Mouse (Mus musculus): ENCODE data around the gene Fxyd5. TPM values are rescaled to one million over a fixed set of nuclear protein-coding genes. Genes with fewer than 3 reads are reported as not detected.
A peak's percentile ranks its signal among the peaks of the same experiment; 100 is the strongest.

The Fxyd5 gene
- polyA plus RNA-seq, 1 experiment from 2014 or later: 19.8 TPM

GRCm38 (mm10) chr7:31052636-31053434 lies 10.6 kb upstream of the Fxyd5 start:
- Histone ChIP-seq H3K4me2 (peak overlapping the region; percentile 23), H3K9me3 (replicated peaks) (no peaks in the 10 kb centered on the region), H3K36me3 (replicated peaks) (no peaks in the 10 kb centered on the region), H3K27me3 (peaks cover 50% of the 10 kb centered on the region), H3K4me1 (replicated peaks) (peaks cover 33% of the 10 kb centered on the region), H3K27ac (replicated peaks) (no peak overlapping the region), H3K9ac (no peak overlapping the region), H3K4me3 (replicated peaks) (no peak overlapping the region)
- 2% methylated on average over 34 of the region's 34 CpGs for WGBS (ENCODE audit: insufficient replicate concordance)
- ATAC-seq (ENCODE audit: insufficient read depth): no peak

GRCm38 (mm10) chr7:31052251-31052635 lies 10.0 kb upstream of the Fxyd5 start:
- peak overlapping the region; percentile 23 for H3K4me2 ChIP-seq

GRCm38 (mm10) chr7:31051321-31052021 lies 9.2 kb upstream of the Fxyd5 start, which contains the start of gene Fxyd7:
Gene Fxyd7, minus strand, starts transcription at chr7:31051467.
- Histone ChIP-seq H3K9me3 (replicated peaks) (no peaks in the 10 kb centered on the region), H3K27ac (replicated peaks) (no peak within 1 kb of the TSS), H3K9ac (no peak within 1 kb of the TSS), H3K27me3 (peaks cover 50% of the 10 kb centered on the region), H3K36me3 (replicated peaks) (no peaks in the 10 kb centered on the region), H3K4me3 (replicated peaks) (no peak within 1 kb of the TSS), H3K4me2 (peak within 1 kb of the TSS; percentile 23; the same call in 1 of the 2 replicates), H3K4me1 (replicated peaks) (peaks cover 29% of the 10 kb centered on the region)
- WGBS (ENCODE audit: insufficient replicate concordance): 3% methylated on average over 27 of the region's 28 CpGs
- ATAC-seq (ENCODE audit: insufficient read depth): no peak

More at GRCm38 (mm10) chr7:31052251-31052635, 10.0 kb upstream of the Fxyd5 start:
- H3K9ac ChIP-seq: no peak overlapping the region
- H3K4me1 ChIP-seq (replicated peaks): peaks cover 31% of the 10 kb centered on the region
- no peak overlapping the region for H3K27ac ChIP-seq (replicated peaks)
- no peak for ATAC-seq (ENCODE audit: insufficient read depth)
- no peaks in the 10 kb centered on the region for H3K36me3 ChIP-seq (replicated peaks)
- no peak overlapping the region for H3K4me3 ChIP-seq (replicated peaks)
- peaks cover 50% of the 10 kb centered on the region for H3K27me3 ChIP-seq
- WGBS (ENCODE audit: insufficient replicate concordance): 6% methylated on average over 22 of the region's 22 CpGs
- H3K9me3 ChIP-seq (replicated peaks): no peaks in the 10 kb centered on the region

GRCm38 (mm10) chr7:31050921-31051320 lies 8.6 kb upstream of the Fxyd5 start:
- H3K36me3 ChIP-seq (replicated peaks): no peaks in the 10 kb centered on the region
- H3K4me3 ChIP-seq (replicated peaks): no peak overlapping the region
- no peak overlapping the region for H3K4me2 ChIP-seq
- 3% methylated on average over 9 of the region's 9 CpGs for WGBS (ENCODE audit: insufficient replicate concordance)
- peaks cover 27% of the 10 kb centered on the region for H3K4me1 ChIP-seq (replicated peaks)
- H3K9me3 ChIP-seq (replicated peaks): no peaks in the 10 kb centered on the region
- no peak overlapping the region for H3K9ac ChIP-seq
- H3K27ac ChIP-seq (replicated peaks): no peak overlapping the region
- H3K27me3 ChIP-seq: peaks cover 50% of the 10 kb centered on the region
- no peak for ATAC-seq (ENCODE audit: insufficient read depth)

- H3K4me3 ChIP-seq (replicated peaks): no peak overlapping the region
Observed at GRCm38 (mm10) chr7:31050487-31050886, 8.2 kb upstream of the Fxyd5 start.

GRCm38 (mm10) chr7:31049846-31050281 lies 7.6 kb upstream of the Fxyd5 start:
- Histone ChIP-seq H3K27me3 (peaks cover 50% of the 10 kb centered on the region), H3K27ac (replicated peaks) (no peak overlapping the region), H3K4me2 (no peak overlapping the region), H3K36me3 (replicated peaks) (no peaks in the 10 kb centered on the region), H3K4me1 (replicated peaks) (peaks cover 27% of the 10 kb centered on the region), H3K9ac (no peak overlapping the region), H3K4me3 (replicated peaks) (no peak overlapping the region), H3K9me3 (replicated peaks) (no peaks in the 10 kb centered on the region)
- ATAC-seq (ENCODE audit: insufficient read depth): no peak
- 4% methylated on average over 14 of the region's 15 CpGs for WGBS (ENCODE audit: insufficient replicate concordance)

More at GRCm38 (mm10) chr7:31050487-31050886, 8.2 kb upstream of the Fxyd5 start:
- peaks cover 27% of the 10 kb centered on the region for H3K4me1 ChIP-seq (replicated peaks)
- H3K36me3 ChIP-seq (replicated peaks): no peaks in the 10 kb centered on the region
- H3K27ac ChIP-seq (replicated peaks): no peak overlapping the region
- peaks cover 50% of the 10 kb centered on the region for H3K27me3 ChIP-seq
- H3K9me3 ChIP-seq (replicated peaks): no peaks in the 10 kb centered on the region
- no peak overlapping the region for H3K9ac ChIP-seq
- WGBS (ENCODE audit: insufficient replicate concordance): 7% methylated on average over 6 of the region's 6 CpGs
- H3K4me2 ChIP-seq: no peak overlapping the region
- ATAC-seq (ENCODE audit: insufficient read depth): no peak

- 17% methylated on average over 5 of the region's 5 CpGs for WGBS (ENCODE audit: insufficient replicate concordance)
- H3K9me3 ChIP-seq (replicated peaks): no peaks in the 10 kb centered on the region
- no peaks in the 10 kb centered on the region for H3K36me3 ChIP-seq (replicated peaks)
- H3K4me3 ChIP-seq (replicated peaks): no peak overlapping the region
- H3K27ac ChIP-seq (replicated peaks): no peak overlapping the region
- H3K27me3 ChIP-seq: peaks cover 54% of the 10 kb centered on the region
- no peak for ATAC-seq (ENCODE audit: insufficient read depth)
- H3K4me1 ChIP-seq (replicated peaks): peaks cover 24% of the 10 kb centered on the region
- no peak overlapping the region for H3K4me2 ChIP-seq
- H3K9ac ChIP-seq: no peak overlapping the region
Observed at GRCm38 (mm10) chr7:31049135-31049845, 7.0 kb upstream of the Fxyd5 start.

GRCm38 (mm10) chr7:31041662-31042315 lies 492 bp downstream of the Fxyd5 start:
- no peaks in the 10 kb centered on the region for H3K9me3 ChIP-seq (replicated peaks)
- ATAC-seq (ENCODE audit: insufficient read depth): peak; percentile 37; the same call in 1 of the 2 replicates
- H3K9ac ChIP-seq: no peak overlapping the region
- H3K27ac ChIP-seq (replicated peaks): no peak overlapping the region; the same call in 1 of the 2 replicates
- H3K36me3 ChIP-seq (replicated peaks): no peaks in the 10 kb centered on the region
- H3K4me3 ChIP-seq (replicated peaks): peak overlapping the region; percentile 43
- 0 out of 2 replicates have a peak, but pooled peaks cover 4% of the 10 kb centered on the region for H3K4me1 ChIP-seq (replicated peaks)
- peaks cover 30% of the 10 kb centered on the region for H3K27me3 ChIP-seq
- peak overlapping the region; percentile 52 for H3K4me2 ChIP-seq
- WGBS (ENCODE audit: insufficient replicate concordance): 2% methylated on average over 28 of the region's 28 CpGs

- Histone ChIP-seq H3K9ac (no peak overlapping the region), H3K4me2 (peak overlapping the region; percentile 52), H3K27me3 (peaks cover 30% of the 10 kb centered on the region), H3K36me3 (replicated peaks) (no peaks in the 10 kb centered on the region), H3K4me3 (replicated peaks) (peak overlapping the region; percentile 43), H3K27ac (replicated peaks) (no peak overlapping the region), H3K4me1 (replicated peaks) (0 out of 2 replicates have a peak, but pooled peaks cover 4% of the 10 kb centered on the region), H3K9me3 (replicated peaks) (no peaks in the 10 kb centered on the region)
- 14% methylated on average over 8 of the region's 8 CpGs for WGBS (ENCODE audit: insufficient replicate concordance)
- ATAC-seq (ENCODE audit: insufficient read depth): no peak
Observed at GRCm38 (mm10) chr7:31041023-31041407, 1.3 kb downstream of the Fxyd5 start.

GRCm38 (mm10) chr7:31040281-31041022 lies 1.8 kb downstream of the Fxyd5 start:
- 0 out of 2 replicates have a peak overlapping the region, but pooled peaks have one; percentile 52 for H3K4me2 ChIP-seq
- peaks cover 30% of the 10 kb centered on the region for H3K27me3 ChIP-seq
- H3K4me1 ChIP-seq (replicated peaks): 0 out of 2 replicates have a peak, but pooled peaks cover 4% of the 10 kb centered on the region
- no peak overlapping the region for H3K9ac ChIP-seq
- H3K36me3 ChIP-seq (replicated peaks): no peaks in the 10 kb centered on the region
- no peak overlapping the region for H3K4me3 ChIP-seq (replicated peaks)
- 31% methylated on average over 12 of the region's 12 CpGs for WGBS (ENCODE audit: insufficient replicate concordance)
- ATAC-seq (ENCODE audit: insufficient read depth): no peak
- no peak overlapping the region for H3K27ac ChIP-seq (replicated peaks)
- H3K9me3 ChIP-seq (replicated peaks): no peaks in the 10 kb centered on the region

Measured in liver, embryonic 15.5 days (tissue).